Mouse (Mus musculus): Measurements from ENCODE around the gene Grin3a.

- no peak for TF ChIP-seq CTCF (IDR thresholded peaks at IDR 0.05; ENCODE audit: low read depth, low read length)
- TF ChIP-seq TAL1 (conservative IDR thresholded peaks at IDR 0.05; ENCODE audit: low read depth, low read length), result no peak
- TF ChIP-seq GATA1 (IDR thresholded peaks at IDR 0.05; ENCODE audit: borderline replicate concordance, low read length), result no peak
Observed at GRCm38 (mm10) chr4:49788971-49789370, 56.6 kb downstream of the Grin3a start.
